Mouse (Mus musculus): ENCODE data around the gene Pou2f2.

DNA sequence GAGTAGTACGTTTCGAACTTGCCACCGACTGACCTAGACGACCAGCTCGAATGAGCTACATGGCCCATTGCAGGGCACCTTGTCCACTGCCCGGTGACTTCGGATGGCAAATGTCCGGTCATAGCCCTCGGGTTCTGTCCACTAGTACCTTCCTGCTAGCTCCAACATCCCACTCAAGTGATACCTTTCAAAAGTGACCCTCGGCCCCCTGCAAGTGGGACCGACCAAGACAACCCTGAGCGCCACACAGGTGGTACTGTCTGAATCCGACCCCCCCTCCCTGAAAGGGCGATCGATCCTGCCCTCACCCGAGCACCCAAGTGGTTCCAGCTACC lies 39.9 kb upstream of the Pou2f2 start:
- TF ChIP-seq GATA1 (IDR thresholded peaks at IDR 0.05; ENCODE audit: borderline replicate concordance, low read length) (no peak), FLI1 (IDR thresholded peaks at IDR 0.05; ENCODE audit: low read length) (no peak)
